Mouse (Mus musculus) lung, postnatal 0 days (tissue): Measurements from ENCODE around the gene Hmga1. TPM values are rescaled to one million over a fixed set of nuclear protein-coding genes. Genes with fewer than 3 reads are reported as not detected.

ENCODE experiments used
- ATAC-seq: fragments of 200-750 bp; cut with Nextera tagmentation; 2 replicates; pipeline ENCODE4 v1.8.0; 2017; ENCODE audit warnings: moderate library complexity
- DNase-seq: peaks from one replicate; pipeline ENCODE4 v3.0.0-alpha.2; 2016; ENCODE audit warnings: low spot score
- H3K27ac ChIP-seq: fragments of 300-500 bp; sonication (generic); 2 replicates; pipeline ENCODE4 v1.5.1; 2014; ENCODE audit warnings: antibody characterized with exemption, mild to moderate bottlenecking, low read length, mixed read lengths
- H3K27me3 ChIP-seq: fragments of 300-500 bp; sonication (generic); replicated peaks from 2 replicates; pipeline ENCODE4 v1.6.1; 2014; ENCODE audit warnings: low read length, mixed read lengths; ENCODE audit not compliant: insufficient read depth
- H3K36me3 ChIP-seq: fragments of 300-500 bp; sonication (generic); 2 replicates; pipeline ENCODE4 v1.6.1; 2014; ENCODE audit warnings: low read length, mixed read lengths; ENCODE audit not compliant: insufficient read depth
- H3K4me1 ChIP-seq: fragments of 300-500 bp; sonication (generic); 2 replicates; pipeline ENCODE4 v1.6.1; 2014; ENCODE audit warnings: antibody characterized with exemption, low read depth, low read length, mixed read lengths; ENCODE audit not compliant: insufficient read depth
- H3K4me2 ChIP-seq: fragments of 300-500 bp; sonication (generic); replicated peaks from 2 replicates; pipeline ENCODE4 v1.6.1; 2014; ENCODE audit warnings: low read depth, mild to moderate bottlenecking, low read length, moderate library complexity, mixed read lengths
- H3K4me3 ChIP-seq: fragments of 300-500 bp; sonication (generic); 2 replicates; pipeline ENCODE4 v1.5.1; 2014; ENCODE audit warnings: low read depth, low read length
- H3K9ac ChIP-seq: fragments of 300-500 bp; sonication (generic); replicated peaks from 2 replicates; pipeline ENCODE4 v1.6.1; 2014; ENCODE audit warnings: low read depth, mild to moderate bottlenecking
- H3K9me3 ChIP-seq: fragments of 300-500 bp; sonication (generic); 2 replicates; pipeline ENCODE4 v1.6.1; 2016; ENCODE audit warnings: low read length, mixed read lengths
- CTCF ChIP-seq: IDR thresholded peaks from 2 replicates; pipeline ENCODE4 v1.5.1; 2016; ENCODE audit warnings: antibody characterized with exemption, mild to moderate bottlenecking
- EP300 ChIP-seq: IDR thresholded peaks from 2 replicates; pipeline ENCODE4 v1.6.1; 2016; ENCODE audit warnings: antibody characterized with exemption, mild to moderate bottlenecking, control low read depth
- WGBS: fragments of 180-500 bp; shearing (Covaris S2); extraction: QIAGEN DNeasy Blood & Tissue Kit; methylation state at CpG from one replicate; pipeline ENCODE4 v1.1.7; 2014; 5-methylcytosine and 5-hydroxymethylcytosine counted together
- polyA plus RNA-seq: library from polyadenylated mRNA; unstranded; fragments of >200 nt; fragmentation: Nextera tagmentation; extraction: Ambion mirVana; gene quantifications from 2 replicates; pipeline ENCODE4 v1.2.1, GENCODE M21; 2015

Hmga1 gene
- polyA plus RNA-seq, 1 experiment from 2014 or later: 50.6 TPM

DNA sequence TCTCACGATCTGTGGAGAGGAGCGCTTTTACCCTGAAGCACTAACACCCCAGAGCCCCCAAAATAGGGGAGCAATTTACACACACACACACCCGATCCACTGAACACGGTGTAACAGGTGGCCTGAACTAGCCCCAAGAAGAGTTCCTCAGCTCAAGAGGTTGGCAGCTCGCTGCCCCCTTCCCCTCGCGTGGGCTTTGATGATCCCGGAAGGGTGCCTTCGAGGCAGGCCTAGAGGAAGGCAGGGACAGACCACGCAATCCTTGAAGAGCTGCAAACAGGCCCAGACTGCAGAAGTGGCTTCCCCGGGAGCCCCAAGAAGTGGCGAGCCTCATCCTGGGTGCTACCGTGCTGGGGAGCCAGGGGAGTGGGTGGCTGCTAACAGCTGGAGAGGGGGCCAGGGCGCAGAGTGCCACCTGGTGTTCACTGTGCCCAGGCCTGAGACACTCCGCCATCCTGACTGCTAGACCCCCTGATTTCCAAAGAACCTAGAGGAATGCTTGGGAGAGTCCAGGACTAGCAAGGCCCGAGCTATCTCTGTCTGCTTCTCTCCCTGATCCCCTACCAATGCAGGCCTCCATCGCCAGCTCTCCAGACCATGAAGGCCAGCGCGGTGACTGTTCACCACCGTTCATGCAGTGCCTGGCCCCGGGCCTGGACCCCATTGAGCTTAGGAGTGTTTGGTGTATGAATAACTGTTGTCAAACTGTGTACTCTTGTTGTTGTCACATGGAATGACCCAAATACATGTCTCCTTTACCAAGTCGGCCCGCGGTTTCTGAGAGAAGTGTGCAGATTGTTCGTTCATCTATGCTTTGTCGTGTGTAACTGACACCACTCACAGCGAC, 42.2 kb upstream of the Hmga1 start:
- peaks cover 56% of the 10 kb centered on the region for H3K27me3 ChIP-seq
- H3K27ac ChIP-seq: no peak overlapping the region
- no peak overlapping the region for H3K4me2 ChIP-seq
- 34% methylated on average over 24 of the region's 27 CpGs for WGBS
- peak; percentile 49 for TF ChIP-seq CTCF
- TF ChIP-seq EP300: no peak
- no peaks in the 10 kb centered on the region for H3K36me3 ChIP-seq
- H3K4me3 ChIP-seq: peak overlapping the region; percentile 43; the same call in 1 of the 2 replicates
- ATAC-seq: no peak
- no peak overlapping the region for H3K9ac ChIP-seq
- no peaks in the 10 kb centered on the region for H3K4me1 ChIP-seq
- H3K9me3 ChIP-seq: no peaks in the 10 kb centered on the region
- no peak for DNase-seq

DNA sequence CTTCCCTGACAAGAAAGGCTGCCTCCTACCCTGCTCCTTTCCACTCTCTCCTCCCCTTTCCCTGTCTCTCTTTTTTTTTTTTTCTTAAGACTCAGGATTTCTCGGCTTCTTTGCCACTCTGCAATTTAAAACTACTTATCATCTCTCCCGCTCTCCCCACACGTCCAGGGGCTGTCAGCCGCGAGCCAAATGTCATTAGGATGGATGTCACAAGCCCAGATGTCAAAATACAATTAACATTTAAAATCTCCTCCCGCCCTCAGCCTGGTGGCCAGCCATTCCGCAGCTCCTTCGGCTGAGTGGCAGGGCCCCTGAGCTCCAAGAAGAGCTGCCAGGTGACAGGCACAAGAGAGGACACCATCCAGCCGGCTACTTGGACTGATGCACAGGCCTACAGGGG, 38.0 kb upstream of the Hmga1 start:
- no peak overlapping the region for H3K4me3 ChIP-seq
- peak; percentile 53 for DNase-seq
- no peaks in the 10 kb centered on the region for H3K4me1 ChIP-seq

DNA sequence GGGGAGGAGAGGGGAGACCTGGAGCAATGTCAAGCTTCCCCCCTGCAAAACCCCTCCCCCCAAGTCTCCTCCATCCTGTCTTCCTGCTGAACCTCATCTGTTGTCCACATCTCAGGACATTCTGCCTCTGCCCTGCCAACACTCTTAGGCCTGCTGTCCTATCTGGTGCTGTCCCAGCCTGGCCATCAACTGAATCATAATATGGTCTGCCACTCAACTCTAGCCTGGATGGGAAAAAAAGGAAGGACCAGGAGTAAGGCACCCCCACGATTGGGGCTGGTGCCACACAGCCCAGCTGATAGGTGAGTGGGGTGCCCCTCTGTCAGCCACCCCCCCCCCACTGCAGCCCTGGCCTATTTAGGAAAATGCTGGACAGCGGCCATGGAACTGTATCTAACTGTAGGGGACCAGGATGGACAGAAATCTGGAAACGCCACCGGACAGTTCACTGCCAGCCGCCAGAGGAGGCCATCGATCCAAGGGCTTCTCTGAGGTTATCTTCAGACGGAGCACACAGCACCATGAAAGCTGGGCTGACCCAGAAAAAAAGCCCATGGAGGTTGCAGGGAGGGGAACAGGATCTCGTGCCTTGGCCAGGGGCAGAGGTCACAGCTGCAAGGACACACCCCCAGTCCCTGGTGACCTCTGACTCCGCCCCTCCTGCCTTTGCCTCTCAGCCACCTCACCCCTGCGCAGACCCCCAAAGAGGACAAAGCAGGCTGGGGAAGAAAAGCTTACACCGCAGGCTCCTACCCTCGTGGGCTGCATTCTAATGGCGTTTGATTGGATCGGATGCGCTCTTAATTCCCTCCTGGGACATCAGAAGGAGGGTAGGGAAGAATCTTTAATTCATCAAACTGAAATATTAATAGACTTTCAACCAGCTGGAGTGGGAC, 37.3 kb upstream of the Hmga1 start:
- H3K27me3 ChIP-seq: peaks cover 23% of the 10 kb centered on the region
- ATAC-seq (no peak), DNase-seq (no peak)
- H3K9me3 ChIP-seq: no peaks in the 10 kb centered on the region
- no peak overlapping the region for H3K9ac ChIP-seq
- no peaks in the 10 kb centered on the region for H3K4me1 ChIP-seq
- H3K36me3 ChIP-seq: no peaks in the 10 kb centered on the region
- H3K4me2 ChIP-seq: no peak overlapping the region
- H3K4me3 ChIP-seq: no peak overlapping the region
- TF ChIP-seq EP300: no peak
- no peak for TF ChIP-seq CTCF
- H3K27ac ChIP-seq: no peak overlapping the region
- WGBS: 42% methylated on average over 15 of the region's 15 CpGs

More for the DNA sequence above, 38.0 kb upstream of the Hmga1 start:
- Histone ChIP-seq H3K9ac (no peak overlapping the region), H3K27ac (no peak overlapping the region), H3K9me3 (no peaks in the 10 kb centered on the region), H3K36me3 (no peaks in the 10 kb centered on the region), H3K4me2 (no peak overlapping the region), H3K27me3 (peaks cover 29% of the 10 kb centered on the region)
- WGBS: 18% methylated on average over 9 of the region's 9 CpGs
- 0 out of 2 replicates have a peak, but pooled peaks have one; percentile 17 for ATAC-seq
- TF ChIP-seq CTCF: no peak
- no peak for TF ChIP-seq EP300

DNA sequence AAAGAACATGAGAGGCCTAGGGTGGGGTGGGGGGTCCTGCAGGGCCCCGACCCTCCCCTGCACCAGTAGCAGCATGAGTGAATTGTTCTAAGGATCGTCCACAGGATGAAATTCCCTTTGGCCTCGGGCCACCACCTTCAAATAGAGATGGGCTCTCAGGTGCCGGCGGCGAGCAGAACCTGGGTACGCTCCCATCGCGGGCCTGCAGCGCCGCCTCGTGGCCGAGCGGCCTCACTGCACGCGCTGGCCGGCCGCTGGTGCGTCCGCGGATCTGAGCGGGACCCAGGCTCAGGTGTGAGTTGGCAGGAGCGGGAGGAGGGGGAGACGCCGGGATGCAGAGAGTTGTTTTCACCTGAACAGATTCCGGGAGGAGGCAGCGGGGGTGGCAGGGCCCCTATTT, 35.7 kb upstream of the Hmga1 start:
- no peak overlapping the region for H3K4me2 ChIP-seq
- H3K4me1 ChIP-seq: no peaks in the 10 kb centered on the region
- H3K36me3 ChIP-seq: no peaks in the 10 kb centered on the region
- WGBS: 6% methylated on average over 14 of the region's 27 CpGs
- no peaks in the 10 kb centered on the region for H3K9me3 ChIP-seq
- H3K9ac ChIP-seq: no peak overlapping the region
- H3K27ac ChIP-seq: no peak overlapping the region
- peak; percentile 99 for TF ChIP-seq CTCF
- no peak for TF ChIP-seq EP300
- H3K27me3 ChIP-seq: peaks cover 9% of the 10 kb centered on the region; the same call in 1 of the 2 replicates
- DNase-seq (peak; percentile 60), ATAC-seq (peak; percentile 33)
- H3K4me3 ChIP-seq: no peak overlapping the region

DNA sequence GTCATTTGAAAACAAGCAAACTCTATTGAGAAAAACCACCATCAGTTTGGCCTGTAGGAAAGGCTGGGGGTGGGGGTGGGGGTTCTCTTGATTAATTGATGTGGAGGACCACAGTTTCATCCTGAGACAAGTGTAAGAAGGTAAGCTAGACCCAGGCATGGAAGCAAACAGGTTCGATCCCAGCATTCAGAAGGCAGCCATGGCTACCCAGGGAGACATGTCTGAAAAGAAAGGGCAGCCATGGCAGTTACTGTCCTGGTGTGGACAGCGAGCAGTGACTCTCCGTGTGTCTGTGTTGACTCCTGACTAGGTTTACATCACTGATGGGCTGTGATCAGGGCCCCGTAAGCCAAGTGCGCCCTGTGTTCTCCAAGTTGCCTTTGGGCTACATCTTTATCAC, 35.0 kb upstream of the Hmga1 start, which contains the start of gene Grm4:
Gene Grm4, minus strand, starts transcription at position 101 of the 400 bp plus-strand sequence.
- H3K4me3 ChIP-seq: no peak within 1 kb of the TSS
- no peak within 1 kb of the TSS for H3K9ac ChIP-seq
- H3K4me1 ChIP-seq: no peaks in the 10 kb centered on the region
- ATAC-seq (no peak), DNase-seq (no peak)
- WGBS: 66% methylated on average over 5 of the region's 5 CpGs
- no peak within 1 kb of the TSS for H3K27ac ChIP-seq
- H3K36me3 ChIP-seq: no peaks in the 10 kb centered on the region
- no peak within 1 kb of the TSS for H3K4me2 ChIP-seq
- H3K27me3 ChIP-seq: peaks cover 9% of the 10 kb centered on the region; the same call in 1 of the 2 replicates
- no peaks in the 10 kb centered on the region for H3K9me3 ChIP-seq
- TF ChIP-seq CTCF (no peak), EP300 (no peak)

DNA sequence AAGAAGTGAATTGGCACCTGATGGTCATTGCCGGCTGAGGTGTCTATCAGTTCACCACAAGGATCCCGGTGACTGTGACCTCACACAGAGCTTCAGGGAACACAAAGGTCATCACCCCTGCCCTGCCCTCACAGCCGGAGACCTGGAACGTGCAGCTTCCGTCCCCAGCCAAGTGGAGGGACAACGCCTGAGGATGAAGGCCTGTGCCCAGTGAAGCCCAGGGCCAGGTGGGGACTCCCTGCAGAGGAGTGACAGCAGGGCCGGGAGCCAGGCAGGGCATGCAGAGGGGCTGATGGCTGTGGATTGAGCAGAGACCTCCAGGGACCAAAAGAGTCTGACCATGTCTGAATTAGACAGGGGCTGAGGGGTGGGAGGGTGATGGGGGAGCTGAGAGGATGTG, 33.2 kb upstream of the Hmga1 start:
- Histone ChIP-seq H3K36me3 (no peaks in the 10 kb centered on the region), H3K27ac (no peak overlapping the region), H3K4me1 (no peaks in the 10 kb centered on the region), H3K4me3 (no peak overlapping the region), H3K9me3 (no peaks in the 10 kb centered on the region), H3K27me3 (peaks cover 9% of the 10 kb centered on the region; the same call in 1 of the 2 replicates), H3K4me2 (no peak overlapping the region), H3K9ac (no peak overlapping the region)
- no peak for TF ChIP-seq EP300
- no peak for TF ChIP-seq CTCF
- DNase-seq (no peak), ATAC-seq (no peak)
- WGBS: 59% methylated on average over 7 of the region's 7 CpGs
